Mouse (Mus musculus) stomach, postnatal 0 days (tissue): Measurements from ENCODE around the gene 4933427D14Rik. TPM values are rescaled to one million over a fixed set of nuclear protein-coding genes. Genes with fewer than 3 reads are reported as not detected.
A peak's percentile ranks its signal among the peaks of the same experiment; 100 is the strongest.

Experiments used
- ATAC-seq: fragments of 200-750 bp; cut with Nextera tagmentation; 2 replicates; pipeline ENCODE4 v1.8.0; 2017; ENCODE audit not compliant: low FRiP score, low TSS enrichment
- DNase-seq: peaks from one replicate; pipeline ENCODE4 v3.0.0-alpha.2; 2016; ENCODE audit warnings: low spot score
- H3K27ac ChIP-seq: fragments of 300-500 bp; sonication (generic); replicated peaks from 2 replicates; pipeline ENCODE4 v1.5.1; 2014; ENCODE audit warnings: mild to moderate bottlenecking, control low read depth
- H3K27me3 ChIP-seq: fragments of 300-500 bp; sonication (generic); 2 replicates; pipeline ENCODE4 v1.6.1; 2014; ENCODE audit warnings: low read length; ENCODE audit not compliant: control insufficient read depth, insufficient read depth
- H3K36me3 ChIP-seq: fragments of 300-500 bp; sonication (generic); 2 replicates; pipeline ENCODE4 v1.6.1; 2014; ENCODE audit warnings: low read length, mixed read lengths; ENCODE audit not compliant: control insufficient read depth, insufficient read depth
- H3K4me1 ChIP-seq: fragments of 300-500 bp; sonication (generic); replicated peaks from 2 replicates; pipeline ENCODE4 v1.6.1; 2014; ENCODE audit warnings: antibody characterized with exemption; ENCODE audit not compliant: control insufficient read depth, insufficient read depth
- H3K4me2 ChIP-seq: fragments of 300-500 bp; sonication (generic); replicated peaks from 2 replicates; pipeline ENCODE4 v1.6.1; 2014; ENCODE audit warnings: low read depth, mild to moderate bottlenecking, control low read depth, moderate library complexity
- H3K4me3 ChIP-seq: fragments of 300-500 bp; sonication (generic); 2 replicates; pipeline ENCODE4 v1.5.1; 2014; ENCODE audit warnings: low read depth, low read length, control low read depth
- H3K9ac ChIP-seq: fragments of 300-500 bp; sonication (generic); 2 replicates; pipeline ENCODE4 v1.6.1; 2014; ENCODE audit warnings: mild to moderate bottlenecking, low read length, control low read depth, mixed read lengths
- H3K9me3 ChIP-seq: fragments of 300-500 bp; sonication (generic); 2 replicates; pipeline ENCODE4 v1.6.1; 2016; ENCODE audit warnings: low read length; ENCODE audit not compliant: control insufficient read depth
- CTCF ChIP-seq: IDR thresholded peaks from 2 replicates; pipeline ENCODE4 v1.5.1; 2016; ENCODE audit warnings: antibody characterized with exemption, low read depth, mild to moderate bottlenecking, moderate library complexity
- EP300 ChIP-seq: optimal IDR thresholded peaks from 2 replicates; pipeline ENCODE3; 2016; ENCODE audit warnings: antibody characterized with exemption
- WGBS: fragments of 180-500 bp; shearing (Covaris S2); extraction: QIAGEN DNeasy Blood & Tissue Kit; methylation state at CpG from one replicate; pipeline ENCODE4 v1.1.7; 2014; 5-methylcytosine and 5-hydroxymethylcytosine counted together
- polyA plus RNA-seq: library from polyadenylated mRNA; unstranded; fragments of >200 nt; fragmentation: Nextera tagmentation; extraction: Ambion mirVana; gene quantifications from 2 replicates; pipeline ENCODE4 v1.2.1, GENCODE M21; 2015

Gene 4933427D14Rik
- polyA plus RNA-seq, result 4.8 and 7.2 TPM in 2 replicates

GRCm38 (mm10) chr11:72207204-72207833, at the start of gene 4933427D14Rik, which contains the start of gene Txndc17:
TSS of gene 4933427D14Rik (minus strand) at chr11:72207459.
TSS of gene Txndc17 (plus strand) at chr11:72207547.
- TF ChIP-seq EP300 (peak; percentile 1), CTCF (no peak)
- Histone ChIP-seq H3K4me2 (peak within 1 kb of the TSS; percentile 96), H3K4me3 (peak within 1 kb of the TSS; percentile 90), H3K9me3 (no peaks in the 10 kb centered on the region), H3K9ac (peak within 1 kb of the TSS; percentile 75), H3K27me3 (no peaks in the 10 kb centered on the region), H3K27ac (peak within 1 kb of the TSS; percentile 50), H3K4me1 (0 out of 2 replicates have a peak, but pooled peaks cover 2% of the 10 kb centered on the region), H3K36me3 (peaks cover 2% of the 10 kb centered on the region; the same call in 1 of the 2 replicates)
- ATAC-seq (peak; percentile 94), DNase-seq (peak; percentile 88)
- WGBS, result under 1% methylated on average over 42 of the region's 42 CpGs

DNA sequence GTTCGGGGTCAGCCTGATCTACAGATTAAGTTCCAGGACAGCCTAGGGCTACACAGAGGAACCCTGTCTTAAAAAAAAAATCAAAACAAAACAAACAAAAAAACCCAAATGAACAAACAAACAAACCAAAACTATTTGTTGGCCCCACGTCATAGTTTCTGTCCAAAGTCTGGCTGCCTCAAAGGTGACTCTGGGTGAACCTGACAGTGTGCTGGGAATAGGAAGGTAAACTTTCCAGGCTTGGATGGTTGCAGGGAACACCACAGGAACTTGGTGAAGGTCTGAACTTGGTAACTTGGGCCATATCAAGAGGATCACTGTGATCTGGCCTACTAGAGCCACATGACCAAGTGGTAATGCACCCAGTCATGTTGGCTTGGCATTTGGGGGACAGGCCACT, 49.2 kb upstream of the 4933427D14Rik start:
- ATAC-seq, result no peak
- H3K9ac ChIP-seq, result no peak overlapping the region
- no peak for DNase-seq
- no peak overlapping the region for H3K4me2 ChIP-seq
- H3K4me3 ChIP-seq, result no peak overlapping the region
- no peaks in the 10 kb centered on the region for H3K27me3 ChIP-seq
- 79% methylated on average over 2 of the region's 2 CpGs for WGBS
- no peaks in the 10 kb centered on the region for H3K9me3 ChIP-seq
- TF ChIP-seq CTCF (no peak), EP300 (no peak)
- no peaks in the 10 kb centered on the region for H3K36me3 ChIP-seq
- no peaks in the 10 kb centered on the region for H3K4me1 ChIP-seq
- no peak overlapping the region for H3K27ac ChIP-seq

- Histone ChIP-seq H3K4me1 (no peaks in the 10 kb centered on the region), H3K9me3 (no peaks in the 10 kb centered on the region), H3K27me3 (no peaks in the 10 kb centered on the region), H3K9ac (no peak overlapping the region), H3K36me3 (no peaks in the 10 kb centered on the region), H3K27ac (no peak overlapping the region), H3K4me2 (no peak overlapping the region), H3K4me3 (no peak overlapping the region)
- DNase-seq (no peak), ATAC-seq (no peak)
- 90% methylated on average over 4 of the region's 4 CpGs for WGBS
- TF ChIP-seq EP300 (no peak), CTCF (no peak)
Measured at GRCm38 (mm10) chr11:72255629-72256028, 48.4 kb upstream of the 4933427D14Rik start.

- 77% methylated on average over 8 of the region's 8 CpGs for WGBS
- no peak for TF ChIP-seq EP300
- TF ChIP-seq CTCF, result no peak
- Histone ChIP-seq H3K27ac (no peak overlapping the region), H3K36me3 (no peaks in the 10 kb centered on the region), H3K9me3 (no peaks in the 10 kb centered on the region), H3K27me3 (no peaks in the 10 kb centered on the region), H3K4me1 (no peaks in the 10 kb centered on the region), H3K9ac (no peak overlapping the region), H3K4me3 (no peak overlapping the region), H3K4me2 (no peak overlapping the region)
- ATAC-seq, result no peak
- no peak for DNase-seq
Measured at GRCm38 (mm10) chr11:72245196-72245753, 38.0 kb upstream of the 4933427D14Rik start.

DNA sequence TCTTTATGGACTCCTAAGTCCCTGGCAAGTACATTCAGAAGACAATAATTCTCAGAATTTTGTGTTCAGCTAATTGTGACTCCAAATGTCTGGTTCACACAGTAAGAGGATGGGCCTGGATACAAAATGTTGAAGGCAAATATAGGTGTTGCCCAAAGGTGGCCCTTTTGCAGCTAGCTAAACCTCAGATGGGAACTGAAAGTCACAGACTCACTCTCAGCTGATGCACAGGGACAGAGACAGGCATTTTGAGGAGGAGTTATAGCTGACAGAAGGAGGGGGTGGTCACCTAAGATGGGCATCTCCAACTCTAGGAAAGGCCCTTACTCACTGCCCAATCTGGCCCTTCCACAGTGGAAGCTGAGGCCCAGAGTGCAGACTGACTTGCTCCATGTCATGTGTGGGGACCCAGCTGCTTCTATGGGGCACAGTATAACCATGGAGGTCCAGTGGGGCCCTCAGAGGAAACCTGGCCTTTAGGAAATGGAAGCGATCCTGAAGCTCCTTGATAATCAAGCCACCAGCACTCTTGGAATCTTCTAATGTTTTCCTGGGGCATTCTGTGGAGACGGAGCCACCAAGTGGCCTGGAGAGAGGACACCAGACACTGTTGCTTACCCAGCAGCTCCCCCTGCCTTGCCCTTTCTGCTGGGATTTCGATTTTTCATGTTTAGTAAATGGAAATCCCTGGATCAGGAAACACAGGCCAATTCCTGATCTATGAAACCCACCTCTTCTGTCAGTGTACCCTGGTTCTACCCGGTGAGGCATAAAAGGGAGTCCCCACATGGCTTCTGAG, 33.0 kb upstream of the 4933427D14Rik start:
- TF ChIP-seq CTCF (0 out of 2 replicates have a peak, but pooled peaks have one; percentile 18), EP300 (no peak)
- WGBS, result 72% methylated on average over 4 of the region's 4 CpGs

More for the DNA sequence above, 33.0 kb upstream of the 4933427D14Rik start:
- Histone ChIP-seq H3K4me1 (no peaks in the 10 kb centered on the region), H3K4me2 (no peak overlapping the region), H3K9ac (no peak overlapping the region), H3K4me3 (no peak overlapping the region), H3K36me3 (no peaks in the 10 kb centered on the region), H3K27me3 (no peaks in the 10 kb centered on the region), H3K9me3 (no peaks in the 10 kb centered on the region), H3K27ac (no peak overlapping the region)
- DNase-seq, result no peak
- ATAC-seq, result no peak
